Mouse (Mus musculus) Patski (cell line): ENCODE data around the gene Gm5089. TPM values are rescaled to one million over a fixed set of nuclear protein-coding genes. Genes with fewer than 3 reads are reported as not detected.

Experiments
- ATAC-seq: fragments of 100-300 bp; one replicate; pipeline ENCODE4 v1.8.0; 2021
- CTCF ChIA-PET: fragments of 350-600 bp; sonication (Branson Sonifier 250); formaldehyde crosslinking; loops from one replicate; lab custom pipeline; 2022; ENCODE audit warnings: inconsistent platforms; lab: Charles Lee
- POLR2A ChIA-PET: fragments of 350-600 bp; sonication (Branson Sonifier 250); formaldehyde crosslinking; loops from one replicate; lab custom pipeline; 2022; ENCODE audit warnings: antibody characterized with exemption, inconsistent platforms; lab: Charles Lee
- DNase-seq: peaks from one replicate; pipeline ENCODE4 v3.0.0-alpha.2; 2011; ENCODE audit warnings: low read depth, low spot score
- H3K27me3 ChIP-seq: fragments of 371-371 bp; one replicate; pipeline ENCODE4 v1.5.1; 2021
- CTCF ChIP-seq: fragments of 100-300 bp; IDR thresholded peaks from one replicate; pipeline ENCODE4 v1.5.1; 2021
- in situ Hi-C: fragments of 300-500 bp; cut with MboI; formaldehyde crosslinking; loops from 3 replicates; pipeline ENCODE4 v1.11.1; 2018; ENCODE audit warnings: low pct_unique_long_range_greater_than_20kb, mixed read lengths
- polyA plus RNA-seq: library from polyadenylated mRNA; unstranded; gene quantifications from one replicate; pipeline ENCODE4 v1.2.3, GENCODE M21; 2021

Gene Gm5089
- polyA plus RNA-seq, 1 experiment from 2014 or later: not detected

DNA sequence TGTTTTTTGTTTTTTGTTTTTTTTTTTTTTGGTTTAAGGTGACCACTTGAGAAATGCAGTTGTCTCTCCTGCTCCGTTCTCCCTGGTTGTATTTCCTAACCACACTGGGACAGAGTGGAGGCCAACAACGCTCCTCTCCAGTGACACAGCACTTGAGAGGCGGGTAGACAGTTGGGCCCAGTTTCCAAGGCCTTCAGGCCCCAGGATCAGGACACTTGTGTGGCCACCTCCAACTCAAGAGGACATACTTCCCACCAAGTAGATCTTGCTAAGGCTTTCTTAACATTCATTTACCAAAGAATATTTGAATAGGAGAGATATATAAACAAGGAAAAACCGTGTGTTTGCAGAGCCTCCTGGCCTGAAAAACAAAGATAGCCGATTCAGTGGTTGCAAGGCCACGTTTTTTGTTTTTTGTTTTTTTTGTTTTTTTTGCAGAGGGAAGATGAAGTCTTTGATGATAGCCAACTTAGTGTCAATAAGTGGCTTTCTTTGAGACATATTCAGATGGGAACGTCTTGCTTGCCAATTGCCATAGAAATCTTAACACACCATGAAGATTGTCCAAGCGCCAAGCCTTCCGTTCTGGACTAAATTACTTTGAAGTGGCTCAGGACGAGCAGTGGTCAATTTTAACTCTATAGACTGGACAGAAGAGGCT lies 4.1 kb upstream of the Gm5089 start:
- DNase-seq (no peak), ATAC-seq (no peak)
- no peaks in the 10 kb centered on the region for H3K27me3 ChIP-seq
- ChIA-PET POLR2A (no interaction called here), CTCF (no interaction called here)
- TF ChIP-seq CTCF: no peak
- in situ Hi-C loops: loop anchor here (25.0 kb wide), 1 partner anchor 218 kb away; no protein-coding TSS in a partner anchor

DNA sequence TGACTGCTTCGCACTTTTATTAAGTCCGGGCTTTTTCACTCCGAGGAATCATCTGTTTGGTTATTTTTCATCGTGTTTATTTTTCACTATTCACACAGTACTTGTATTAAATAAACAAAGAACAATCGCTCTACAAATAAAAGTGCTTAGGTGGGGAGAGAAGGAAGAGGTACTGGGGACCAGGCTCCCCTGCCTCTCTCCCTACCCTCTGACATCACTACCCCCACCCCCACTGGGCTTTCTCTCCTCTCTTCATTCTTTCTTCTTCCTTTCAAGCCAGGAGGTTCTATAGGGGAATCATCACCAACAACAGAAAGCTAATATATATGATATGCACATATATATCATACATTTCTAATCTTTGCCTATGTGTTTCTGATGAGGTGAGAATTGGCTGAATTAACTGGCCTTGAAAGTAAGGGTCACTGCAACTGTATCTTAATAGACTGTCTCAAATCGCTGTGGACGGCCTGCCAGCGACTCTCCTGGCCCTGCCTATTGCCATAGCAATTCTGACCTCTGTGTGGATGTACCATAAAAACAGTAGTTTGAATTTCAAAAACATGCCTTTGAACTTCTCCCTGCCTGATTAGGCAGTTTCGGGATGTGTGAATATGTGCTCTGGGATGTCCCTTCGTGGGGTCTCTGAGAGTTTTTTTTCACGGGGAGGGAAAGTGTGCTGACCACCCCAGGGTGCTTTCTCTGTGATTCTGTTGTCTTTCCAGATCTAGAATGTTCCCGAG lies 3.3 kb upstream of the Gm5089 start:
- ChIA-PET POLR2A (no interaction called here), CTCF (interaction anchor here (0.8 kb wide), 1 partner anchor 12 kb away, joined by 3 read pairs; the partner anchor contains the start of gene Zic5)
- DNase-seq: no peak
- ATAC-seq: peak; percentile 19
- in situ Hi-C loops: loop anchor here (25.0 kb wide), 1 partner anchor 217 kb away; no protein-coding TSS in a partner anchor
- TF ChIP-seq CTCF: no peak
- no peaks in the 10 kb centered on the region for H3K27me3 ChIP-seq

DNA sequence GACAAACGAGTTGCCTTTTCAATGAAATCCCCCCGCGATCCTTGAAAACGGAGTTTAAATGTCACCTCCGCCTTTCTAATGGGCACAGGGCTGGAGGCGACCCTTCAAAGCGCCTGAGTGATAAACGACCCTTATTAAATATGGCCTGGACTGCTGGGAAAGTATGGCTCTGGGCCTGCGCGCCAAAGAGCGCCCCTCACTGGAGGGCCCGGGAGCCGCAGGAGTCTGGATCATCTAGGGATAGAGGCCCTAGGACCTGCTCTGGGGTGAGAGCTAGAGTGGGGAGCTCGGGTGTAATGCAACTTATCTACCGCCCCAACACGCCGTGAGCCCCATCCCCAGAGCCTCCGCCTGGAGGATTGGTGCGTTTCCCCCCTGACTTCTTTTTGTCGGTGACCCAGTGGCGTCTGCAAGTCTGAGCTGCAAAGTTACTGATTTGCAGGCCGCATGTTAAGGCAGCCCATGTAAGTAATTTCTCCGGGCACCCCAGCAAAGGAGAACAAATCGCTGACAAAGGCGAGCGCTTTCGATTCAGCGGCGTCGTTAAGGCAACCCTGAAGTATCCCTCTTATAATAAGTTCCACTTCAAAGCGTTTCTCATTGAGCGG lies 2.6 kb upstream of the Gm5089 start:
- no peaks in the 10 kb centered on the region for H3K27me3 ChIP-seq
- CTCF ChIA-PET: interaction anchor here (0.8 to 1.1 kb wide), 2 partner anchors 12 to 15 kb away, joined by 3 read pairs; partner anchors contain the start of gene Zic5
- DNase-seq (no peak), ATAC-seq (peak; percentile 81)
- in situ Hi-C loops: loop anchor here (25.0 kb wide), 1 partner anchor 216 kb away; no protein-coding TSS in a partner anchor
- TF ChIP-seq CTCF: peak; percentile 54
- POLR2A ChIA-PET: no interaction called here

DNA sequence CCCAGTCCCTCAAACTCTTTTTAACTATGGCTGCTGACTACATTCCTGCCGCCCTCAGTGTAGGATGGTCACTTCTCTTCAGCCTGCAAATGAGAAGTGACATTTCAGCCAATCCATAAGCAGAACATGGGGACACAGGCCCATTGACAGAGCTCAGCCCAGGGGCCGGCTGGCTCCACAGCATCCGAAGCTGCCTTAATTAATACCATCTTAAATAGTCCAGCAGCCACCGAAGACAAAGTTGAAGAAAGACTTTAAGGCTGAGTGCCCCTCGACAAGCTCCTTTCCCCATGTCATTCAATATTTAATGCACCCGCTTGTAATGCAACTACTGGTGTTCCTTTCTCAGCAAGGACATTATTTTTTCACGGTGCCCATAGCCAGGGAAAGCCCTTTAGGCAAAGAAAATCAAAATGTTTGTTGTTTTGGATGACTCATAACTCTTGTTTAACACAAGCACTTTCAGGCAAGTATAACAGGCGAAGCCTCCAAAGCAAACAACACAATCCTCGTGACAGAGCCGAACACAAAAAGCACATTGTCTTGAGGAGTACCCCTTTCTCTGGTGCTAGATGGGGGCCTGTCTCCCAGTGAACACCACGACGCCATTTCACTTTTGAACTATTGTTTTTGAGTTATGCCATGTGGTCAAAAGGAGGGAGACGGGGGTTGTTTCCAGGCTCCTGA lies 1.9 kb upstream of the Gm5089 start:
- in situ Hi-C loops: loop anchor here (25.0 kb wide), 1 partner anchor 216 kb away; no protein-coding TSS in a partner anchor
- ATAC-seq (no peak), DNase-seq (no peak)
- TF ChIP-seq CTCF: no peak
- CTCF ChIA-PET: interaction anchor here (1.1 kb wide), 1 partner anchor 14 kb away, joined by 3 read pairs; no protein-coding TSS in a partner anchor
- POLR2A ChIA-PET: interaction anchor here (0.6 kb wide), 1 partner anchor 10 kb away, joined by 3 read pairs; no protein-coding TSS in a partner anchor
- H3K27me3 ChIP-seq: no peaks in the 10 kb centered on the region

DNA sequence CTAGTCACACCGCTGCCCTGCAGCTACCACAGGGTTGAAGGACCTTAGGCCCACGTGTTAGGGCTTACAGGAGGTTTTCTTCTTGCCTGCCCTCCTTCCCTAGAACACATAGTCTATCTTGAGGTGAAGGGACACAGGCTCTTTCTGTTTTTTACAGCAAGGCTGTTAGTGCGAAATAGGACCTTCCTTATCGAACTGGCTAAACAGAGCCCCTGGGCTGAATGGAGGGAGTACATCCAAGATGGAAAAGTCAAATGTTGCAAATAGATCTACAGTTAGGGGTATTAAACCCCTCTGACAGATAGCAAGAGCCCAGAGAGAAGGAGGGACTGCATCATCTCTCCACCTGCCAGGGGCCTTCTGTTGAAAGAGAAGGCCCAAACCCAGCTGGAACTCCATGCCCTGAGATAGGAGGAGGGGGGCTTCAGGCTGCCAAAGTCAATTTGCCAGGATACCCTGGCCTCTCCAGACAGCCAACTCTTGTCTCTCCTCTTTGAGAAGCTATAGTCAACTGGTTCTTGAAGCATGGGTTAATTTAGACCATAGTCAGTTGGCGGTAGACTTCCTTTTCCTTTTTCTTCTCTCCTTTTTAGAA lies 733 bp upstream of the Gm5089 start:
- TF ChIP-seq CTCF: no peak
- CTCF ChIA-PET: no interaction called here
- H3K27me3 ChIP-seq: no peaks in the 10 kb centered on the region
- POLR2A ChIA-PET: no interaction called here
- in situ Hi-C loops: loop anchor here (25.0 kb wide), 1 partner anchor 214 kb away; no protein-coding TSS in a partner anchor
- no peak for DNase-seq
- ATAC-seq: no peak

DNA sequence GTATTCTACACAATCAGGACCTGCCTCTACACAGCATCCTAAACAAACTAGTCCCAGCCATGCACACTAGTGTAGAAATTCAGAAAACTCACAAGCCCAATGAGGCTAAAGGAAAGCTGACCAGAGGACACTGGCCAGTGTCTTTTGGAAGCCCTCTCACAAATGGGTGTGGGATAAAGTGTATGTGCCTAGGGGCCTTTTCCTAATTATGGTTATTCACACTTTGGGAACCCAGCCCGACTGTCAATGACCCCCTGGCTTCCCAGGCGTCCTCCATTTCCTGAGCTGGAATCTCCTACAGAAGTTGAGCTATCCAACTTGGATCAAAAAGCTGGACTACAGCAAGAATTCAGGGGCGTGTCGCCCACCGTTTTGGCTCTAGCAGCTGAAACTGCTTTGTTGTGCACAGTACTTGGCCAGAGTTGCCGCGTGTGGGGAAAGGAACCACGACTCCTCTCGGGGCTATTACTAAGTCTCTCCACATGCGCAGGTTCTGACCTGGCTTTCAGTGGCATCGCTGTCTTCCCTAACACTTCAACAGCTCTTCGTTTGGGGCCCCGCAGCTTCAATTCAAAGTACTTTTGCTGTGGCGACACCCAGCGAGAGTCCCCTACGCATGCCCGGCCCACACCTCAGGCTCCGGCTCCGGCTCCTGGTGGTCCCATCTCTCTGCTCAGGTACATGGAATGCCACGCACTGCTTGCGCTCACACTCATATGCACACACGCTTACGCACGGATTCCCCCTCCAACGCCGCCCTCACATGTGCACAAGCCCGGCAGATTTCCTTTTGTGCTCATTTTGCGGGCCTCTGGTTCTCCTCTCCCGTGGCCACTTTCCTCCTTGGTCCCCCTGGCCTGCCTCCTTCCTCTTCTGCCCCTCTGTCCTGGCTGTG lies 1.1 kb downstream of the Gm5089 start:
- ATAC-seq (no peak), DNase-seq (no peak)
- TF ChIP-seq CTCF: no peak
- in situ Hi-C loops: loop anchor here (25.0 kb wide), 1 partner anchor 213 kb away; no protein-coding TSS in a partner anchor
- no peaks in the 10 kb centered on the region for H3K27me3 ChIP-seq
- ChIA-PET POLR2A (no interaction called here), CTCF (no interaction called here)

DNA sequence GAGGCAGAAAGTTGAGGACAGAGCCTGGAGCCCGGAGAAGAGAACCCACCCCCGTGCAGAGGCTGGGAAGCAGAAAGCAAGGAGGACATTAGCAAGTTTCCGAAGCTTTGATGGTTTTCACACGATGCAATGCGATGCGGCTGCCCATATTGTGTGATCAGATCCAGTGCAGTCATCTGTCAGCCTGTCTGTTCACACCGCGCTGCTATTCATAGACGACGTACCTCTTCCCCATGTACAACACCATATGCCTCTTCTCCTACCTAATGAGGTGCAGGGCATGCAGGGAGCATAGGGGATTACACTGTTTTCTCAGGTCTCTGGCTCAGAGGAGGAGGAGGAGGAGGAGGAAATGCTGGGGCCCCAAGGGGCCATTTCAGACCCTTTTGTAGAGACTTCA lies 14.1 kb downstream of the Gm5089 start:
- DNase-seq: no peak
- in situ Hi-C loops: no loop called here
- CTCF ChIA-PET: interaction anchor here (1.2 kb wide), 1 partner anchor 11 kb away, joined by 3 read pairs; no protein-coding TSS in a partner anchor
- POLR2A ChIA-PET: no interaction called here
- TF ChIP-seq CTCF: no peak
- no peaks in the 10 kb centered on the region for H3K27me3 ChIP-seq
- no peak for ATAC-seq

DNA sequence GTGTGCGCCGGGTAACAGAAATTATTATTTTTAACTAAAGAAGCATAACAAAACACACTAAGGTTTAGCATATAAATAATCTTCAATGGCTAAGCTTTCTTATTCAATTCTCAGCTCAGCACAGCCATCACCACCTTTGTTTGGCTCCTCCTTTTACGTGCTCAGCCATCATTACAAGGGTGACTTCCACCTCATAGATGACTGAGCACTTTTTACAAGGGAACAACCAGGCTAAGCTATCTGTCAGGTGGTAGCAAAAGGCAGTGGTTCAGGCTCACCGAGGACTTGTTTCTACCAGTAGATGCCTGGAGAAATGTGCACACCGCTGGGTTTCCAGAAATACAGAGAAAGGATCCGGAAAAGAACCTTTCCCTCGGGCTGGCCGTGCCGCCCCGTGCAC lies 16.9 kb downstream of the Gm5089 start:
- no peak for TF ChIP-seq CTCF
- in situ Hi-C loops: no loop called here
- H3K27me3 ChIP-seq: no peaks in the 10 kb centered on the region
- CTCF ChIA-PET: interaction anchor here (1.1 kb wide), 1 partner anchor 45 kb away, joined by 3 read pairs; no protein-coding TSS in a partner anchor
- ATAC-seq (no peak), DNase-seq (no peak)
- POLR2A ChIA-PET: no interaction called here

DNA sequence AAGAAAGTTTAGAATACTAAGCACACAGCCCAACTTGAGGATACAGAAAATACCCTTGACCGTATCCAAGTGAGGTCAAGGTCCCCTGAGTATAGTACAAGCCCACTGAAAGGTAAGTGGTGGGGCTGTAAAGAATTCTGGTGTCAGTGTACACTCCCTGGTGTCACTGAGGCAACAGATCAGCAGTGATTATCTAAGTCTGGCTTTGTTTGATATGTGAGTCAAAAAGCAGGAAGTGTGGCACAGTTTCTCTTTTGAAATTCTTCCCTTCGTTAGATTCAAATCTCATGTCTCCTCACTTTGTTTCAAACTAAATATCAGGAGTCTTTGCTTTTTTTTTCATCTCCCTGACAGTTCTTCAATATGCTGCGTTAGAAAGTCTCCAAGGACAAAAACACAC lies 18.4 kb downstream of the Gm5089 start:
- H3K27me3 ChIP-seq: no peaks in the 10 kb centered on the region
- in situ Hi-C loops: no loop called here

More for the DNA sequence above, 18.4 kb downstream of the Gm5089 start:
- DNase-seq: no peak
- ATAC-seq: no peak
- ChIA-PET POLR2A (no interaction called here), CTCF (interaction anchor here (0.9 to 1.4 kb wide), 2 partner anchors 9 to 14 kb away, joined by 3 to 5 read pairs; no protein-coding TSS in a partner anchor)
- TF ChIP-seq CTCF: no peak
